19 mouse cellular contexts compared by ENCODE assay signal in the genomic region with DNA sequence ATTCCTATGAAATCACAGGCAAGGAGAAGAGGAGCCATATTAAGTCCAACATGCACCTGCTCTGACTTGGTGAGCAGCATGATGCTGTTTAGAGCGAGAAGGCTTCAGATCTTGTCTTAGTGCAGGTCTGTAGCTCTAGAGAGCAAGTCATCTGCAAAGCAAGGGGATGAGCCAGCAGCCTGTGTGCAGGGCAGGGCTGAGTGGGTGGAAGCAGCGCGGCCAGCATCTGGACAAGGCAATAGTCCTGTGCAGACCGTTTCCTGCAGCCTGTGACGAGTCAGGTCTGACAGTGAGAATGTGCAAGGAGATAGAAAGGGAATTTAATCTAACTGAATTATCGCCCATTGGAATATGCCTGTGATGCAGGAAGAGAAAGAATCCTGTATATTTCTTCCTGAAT.
"Had no signal": no experiment of that assay in that cellular context is flagged by ENCODE, and none has a peak within 500 bp of the region (broad histone marks: within the 10 kb centered on the region; RNA-seq: fewer than 3 reads in every experiment).

No protein-coding gene starts in this region.

- H3K27ac ChIP-seq: midbrain, embryonic 10.5 days; midbrain, embryonic 12.5 days; neural tube, embryonic 13.5 days; neural tube, embryonic 15.5 days; stomach, embryonic 15.5 days; stomach, postnatal 0 days had no signal

- H3K9ac ChIP-seq: lung, embryonic 14.5 days; midbrain, embryonic 12.5 days; neural tube, embryonic 13.5 days; neural tube, embryonic 15.5 days; stomach, embryonic 15.5 days had no signal

- H3K4me1 ChIP-seq: midbrain, embryonic 10.5 days; midbrain, embryonic 12.5 days; neural tube, embryonic 13.5 days; neural tube, embryonic 15.5 days; stomach, embryonic 15.5 days had no signal

- H3K4me2 ChIP-seq: lung, embryonic 14.5 days; midbrain, embryonic 12.5 days; neural tube, embryonic 13.5 days; neural tube, embryonic 15.5 days; stomach, embryonic 15.5 days had no signal

- H3K4me3 ChIP-seq: midbrain, embryonic 10.5 days; midbrain, embryonic 12.5 days; myocyte; neural tube, embryonic 13.5 days; neural tube, embryonic 15.5 days; stomach, embryonic 15.5 days had no signal

- ATAC-seq: midbrain, embryonic 16.5 days had no signal

- H3K27me3 ChIP-seq: midbrain, embryonic 12.5 days; neural tube, embryonic 13.5 days; neural tube, embryonic 15.5 days; stomach, embryonic 15.5 days had no signal

- H3K9me3 ChIP-seq: midbrain, embryonic 10.5 days; midbrain, embryonic 12.5 days; neural tube, embryonic 13.5 days; neural tube, embryonic 15.5 days; stomach, embryonic 15.5 days had no signal

- DNase-seq: lung, adult 18-20 months; lung, embryonic 14.5 days; lung, postnatal 10 days; lung, postnatal 4 days; midbrain, embryonic 14.5 days; retina, postnatal 1 day; right cerebral cortex, postnatal 25 days; right cerebral cortex, postnatal 4 days; thymus, adult 2 months; thymus, postnatal 25 days; thymus, postnatal 4 days had no signal
